Mouse (Mus musculus): Measurements from ENCODE around the gene Anapc16. TPM values are rescaled to one million over a fixed set of nuclear protein-coding genes. Genes with fewer than 3 reads are reported as not detected.

The Anapc16 gene
- 61.1 and 64.5 TPM in 2 replicates for polyA plus RNA-seq (2012; rRNA removed)

DNA sequence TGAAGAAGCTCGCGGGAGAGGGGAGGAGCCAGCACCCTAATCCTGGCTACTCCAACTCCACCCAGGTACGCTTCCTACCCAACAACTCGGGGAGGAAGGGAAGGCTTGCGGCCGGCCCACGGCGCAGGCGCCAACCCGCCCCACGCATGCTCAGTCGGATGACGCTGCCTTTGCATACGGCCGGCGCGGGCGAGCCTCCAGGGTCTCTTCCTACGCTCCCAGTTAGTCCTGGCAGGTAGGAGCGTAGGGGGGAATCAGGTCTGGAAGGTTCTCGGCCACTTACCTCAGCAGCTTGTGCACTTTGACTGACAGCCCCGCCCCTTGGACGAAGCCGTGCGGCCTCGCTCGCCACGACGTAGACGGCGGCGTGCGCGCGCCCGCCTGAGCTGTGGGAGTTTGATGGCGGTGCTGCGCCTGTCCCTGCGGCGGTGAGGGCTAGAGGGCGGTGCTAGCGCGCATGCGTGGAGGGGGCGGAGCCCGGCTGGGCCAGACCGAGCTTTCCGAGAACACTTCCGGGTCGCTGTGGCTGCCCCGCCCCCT is at the start of gene Anapc16, which contains the start of gene Ascc1:
Gene Anapc16, minus strand, starts transcription at position 463 of the 540 bp plus-strand sequence.
Gene Ascc1, plus strand, starts transcription at position 133 of the 540 bp plus-strand sequence.
- 1% methylated on average over 51 of the region's 51 CpGs for WGBS
- Histone ChIP-seq H3K4me3 (replicated peaks; ENCODE audit: extremely low read depth, low read depth, low read length) (peak within 1 kb of the TSS; percentile 95), H3K4me1 (ENCODE audit: control insufficient read depth, insufficient read depth, low read length) (peaks cover 2% of the 10 kb centered on the region)
- TF ChIP-seq POLR2A (IDR thresholded peaks at IDR 0.05; ENCODE audit: borderline replicate concordance, extremely low read depth, low read depth, low read length) = peak; percentile 86
- TF ChIP-seq CTCF (IDR thresholded peaks at IDR 0.05; ENCODE audit: insufficient read depth, low read length) = no peak
- peak; percentile 96 for DNase-seq

GRCm38 (mm10) chr10:60050581-60050980 is 47.6 kb upstream of the Anapc16 start:
- H3K4me3 ChIP-seq (replicated peaks; ENCODE audit: extremely low read depth, low read depth, low read length) = no peak overlapping the region
- TF ChIP-seq POLR2A (IDR thresholded peaks at IDR 0.05; ENCODE audit: borderline replicate concordance, extremely low read depth, low read depth, low read length) (no peak), CTCF (IDR thresholded peaks at IDR 0.05; ENCODE audit: insufficient read depth, low read length) (no peak)
- 97% methylated on average over 10 of the region's 10 CpGs for WGBS
- H3K4me1 ChIP-seq (ENCODE audit: control insufficient read depth, insufficient read depth, low read length) = no peaks in the 10 kb centered on the region
- no peak for DNase-seq

DNA sequence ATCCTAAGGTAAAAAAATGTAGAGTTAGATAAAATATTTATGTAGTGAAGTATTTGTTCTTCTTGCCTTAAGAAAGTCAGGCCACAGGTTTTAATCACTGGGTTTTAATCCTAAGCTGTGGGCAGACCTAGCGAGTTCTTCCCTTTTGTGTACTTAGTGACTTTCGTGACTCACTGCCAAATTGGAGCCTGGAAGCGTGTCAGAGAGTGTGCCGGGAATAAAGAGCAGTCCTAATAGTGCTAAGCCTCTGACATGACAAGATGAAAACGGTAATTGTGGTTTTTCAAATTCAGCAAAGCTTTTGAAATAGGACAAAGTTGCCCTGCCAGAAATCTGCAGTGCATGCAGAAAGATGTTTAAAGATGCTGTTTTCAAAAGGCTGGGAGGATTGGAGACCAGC is 43.8 kb upstream of the Anapc16 start:
- WGBS = 46% methylated on average over 5 of the region's 5 CpGs
- TF ChIP-seq POLR2A (IDR thresholded peaks at IDR 0.05; ENCODE audit: borderline replicate concordance, extremely low read depth, low read depth, low read length) = no peak
- no peak for TF ChIP-seq CTCF (IDR thresholded peaks at IDR 0.05; ENCODE audit: insufficient read depth, low read length)
- Histone ChIP-seq H3K4me3 (replicated peaks; ENCODE audit: extremely low read depth, low read depth, low read length) (no peak overlapping the region), H3K4me1 (ENCODE audit: control insufficient read depth, insufficient read depth, low read length) (no peaks in the 10 kb centered on the region)
- DNase-seq = no peak

DNA sequence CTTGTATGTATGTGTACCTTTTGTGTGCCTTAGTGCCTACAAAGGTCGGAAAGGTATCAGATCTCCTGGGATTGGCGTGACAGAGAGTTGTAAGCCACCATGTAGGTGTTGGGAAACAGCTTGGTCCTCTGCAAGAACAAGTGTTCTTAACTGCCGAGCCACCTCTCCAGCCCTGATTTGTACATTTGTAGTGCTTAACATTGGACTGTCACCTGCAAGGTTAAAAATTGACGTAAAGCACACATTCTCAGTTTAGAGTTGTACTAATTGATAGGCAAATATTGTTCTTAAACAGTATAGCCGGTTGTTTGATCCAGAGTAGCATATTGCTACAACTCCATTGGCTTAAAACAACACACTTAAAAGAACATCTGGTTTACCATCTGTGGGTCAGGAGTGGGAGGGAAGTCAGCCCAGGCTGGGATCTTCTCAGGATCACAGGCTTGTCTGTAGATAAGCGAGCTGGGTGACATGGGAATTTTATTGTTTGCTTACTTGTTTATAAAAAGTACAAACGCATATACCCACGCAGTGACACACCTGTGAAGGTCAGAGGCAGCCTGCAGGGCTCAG is 39.5 kb upstream of the Anapc16 start:
- Histone ChIP-seq H3K4me1 (ENCODE audit: control insufficient read depth, insufficient read depth, low read length) (no peaks in the 10 kb centered on the region), H3K4me3 (replicated peaks; ENCODE audit: extremely low read depth, low read depth, low read length) (no peak overlapping the region)
- DNase-seq = no peak
- WGBS = 68% methylated on average over 8 of the region's 8 CpGs
- no peak for TF ChIP-seq POLR2A (IDR thresholded peaks at IDR 0.05; ENCODE audit: borderline replicate concordance, extremely low read depth, low read depth, low read length)
- TF ChIP-seq CTCF (IDR thresholded peaks at IDR 0.05; ENCODE audit: insufficient read depth, low read length) = no peak

DNA sequence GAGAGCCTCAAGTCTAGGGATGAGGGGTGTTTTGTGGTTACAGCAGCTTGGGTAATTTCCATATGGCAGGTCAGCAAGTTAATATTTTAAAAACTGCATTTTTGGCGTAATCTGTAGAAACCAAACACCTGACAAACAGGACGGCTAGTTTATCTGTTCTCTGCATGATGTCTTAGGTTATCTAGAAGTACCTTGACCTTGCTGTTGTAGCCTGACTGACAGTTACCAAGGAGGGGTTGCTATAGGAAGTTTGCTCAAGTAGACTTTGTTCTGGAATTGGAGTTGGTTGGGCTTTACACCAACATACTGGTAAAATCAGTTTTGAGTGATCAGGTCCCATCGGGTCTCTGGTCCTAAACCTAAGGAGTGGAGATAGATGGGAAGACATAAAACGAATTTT is 32.8 kb upstream of the Anapc16 start:
- WGBS = 72% methylated on average over 4 of the region's 4 CpGs
- DNase-seq = no peak
- no peak overlapping the region for H3K4me3 ChIP-seq (replicated peaks; ENCODE audit: extremely low read depth, low read depth, low read length)
- no peaks in the 10 kb centered on the region for H3K4me1 ChIP-seq (ENCODE audit: control insufficient read depth, insufficient read depth, low read length)
- TF ChIP-seq POLR2A (IDR thresholded peaks at IDR 0.05; ENCODE audit: borderline replicate concordance, extremely low read depth, low read depth, low read length) (no peak), CTCF (IDR thresholded peaks at IDR 0.05; ENCODE audit: insufficient read depth, low read length) (no peak)

- WGBS = 82% methylated on average over 3 of the region's 3 CpGs
- no peak for DNase-seq
- H3K4me3 ChIP-seq (replicated peaks; ENCODE audit: extremely low read depth, low read depth, low read length) = no peak overlapping the region
- no peaks in the 10 kb centered on the region for H3K4me1 ChIP-seq (ENCODE audit: control insufficient read depth, insufficient read depth, low read length)
- TF ChIP-seq CTCF (IDR thresholded peaks at IDR 0.05; ENCODE audit: insufficient read depth, low read length) (no peak), POLR2A (IDR thresholded peaks at IDR 0.05; ENCODE audit: borderline replicate concordance, extremely low read depth, low read depth, low read length) (no peak)
Measured at GRCm38 (mm10) chr10:60034621-60035020, 31.7 kb upstream of the Anapc16 start.

- TF ChIP-seq CTCF (IDR thresholded peaks at IDR 0.05; ENCODE audit: insufficient read depth, low read length) = no peak
- TF ChIP-seq POLR2A (IDR thresholded peaks at IDR 0.05; ENCODE audit: borderline replicate concordance, extremely low read depth, low read depth, low read length) = no peak
- 60% methylated on average over 5 of the region's 5 CpGs for WGBS
- no peaks in the 10 kb centered on the region for H3K4me1 ChIP-seq (ENCODE audit: control insufficient read depth, insufficient read depth, low read length)
- H3K4me3 ChIP-seq (replicated peaks; ENCODE audit: extremely low read depth, low read depth, low read length) = no peak overlapping the region
- DNase-seq = no peak
Measured at GRCm38 (mm10) chr10:60033064-60033463, 30.1 kb upstream of the Anapc16 start.

GRCm38 (mm10) chr10:60032622-60033021 is 29.7 kb upstream of the Anapc16 start:
- TF ChIP-seq POLR2A (IDR thresholded peaks at IDR 0.05; ENCODE audit: borderline replicate concordance, extremely low read depth, low read depth, low read length) = no peak
- no peak for TF ChIP-seq CTCF (IDR thresholded peaks at IDR 0.05; ENCODE audit: insufficient read depth, low read length)
- WGBS = 95% methylated on average over 1 of the region's 2 CpGs
- Histone ChIP-seq H3K4me1 (ENCODE audit: control insufficient read depth, insufficient read depth, low read length) (no peaks in the 10 kb centered on the region), H3K4me3 (replicated peaks; ENCODE audit: extremely low read depth, low read depth, low read length) (no peak overlapping the region)
- no peak for DNase-seq

- DNase-seq = no peak
- 75% methylated on average over 2 of the region's 2 CpGs for WGBS
- no peak overlapping the region for H3K4me3 ChIP-seq (replicated peaks; ENCODE audit: extremely low read depth, low read depth, low read length)
- H3K4me1 ChIP-seq (ENCODE audit: control insufficient read depth, insufficient read depth, low read length) = no peaks in the 10 kb centered on the region
- TF ChIP-seq CTCF (IDR thresholded peaks at IDR 0.05; ENCODE audit: insufficient read depth, low read length) (no peak), POLR2A (IDR thresholded peaks at IDR 0.05; ENCODE audit: borderline replicate concordance, extremely low read depth, low read depth, low read length) (no peak)
Measured at GRCm38 (mm10) chr10:60031985-60032384, 29.1 kb upstream of the Anapc16 start.

DNA sequence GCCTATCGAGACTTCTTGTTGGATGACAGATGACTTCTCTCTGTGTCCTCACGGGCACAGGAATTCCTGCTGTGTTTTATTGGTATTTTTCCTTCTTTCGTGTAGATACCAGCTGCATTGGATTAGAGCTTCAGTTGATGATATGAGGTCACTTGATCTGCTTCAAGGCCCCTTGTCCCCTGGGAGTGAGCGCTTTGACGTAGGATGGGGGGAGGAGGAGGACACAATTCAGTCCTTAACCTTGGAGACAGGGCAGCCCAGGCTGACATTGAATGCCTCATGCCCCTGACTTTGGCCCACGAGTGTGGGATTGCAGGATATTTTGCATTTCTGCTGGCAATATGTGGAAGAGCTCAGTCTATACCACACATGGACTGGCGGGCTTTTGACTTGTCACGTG is 28.6 kb upstream of the Anapc16 start:
- no peak for DNase-seq
- Histone ChIP-seq H3K4me1 (ENCODE audit: control insufficient read depth, insufficient read depth, low read length) (no peaks in the 10 kb centered on the region), H3K4me3 (replicated peaks; ENCODE audit: extremely low read depth, low read depth, low read length) (no peak overlapping the region)
- TF ChIP-seq CTCF (IDR thresholded peaks at IDR 0.05; ENCODE audit: insufficient read depth, low read length) (no peak), POLR2A (IDR thresholded peaks at IDR 0.05; ENCODE audit: borderline replicate concordance, extremely low read depth, low read depth, low read length) (no peak)
- WGBS = 77% methylated on average over 8 of the region's 8 CpGs

All from lung, adult 2 months (tissue).